In the genomic region with DNA sequence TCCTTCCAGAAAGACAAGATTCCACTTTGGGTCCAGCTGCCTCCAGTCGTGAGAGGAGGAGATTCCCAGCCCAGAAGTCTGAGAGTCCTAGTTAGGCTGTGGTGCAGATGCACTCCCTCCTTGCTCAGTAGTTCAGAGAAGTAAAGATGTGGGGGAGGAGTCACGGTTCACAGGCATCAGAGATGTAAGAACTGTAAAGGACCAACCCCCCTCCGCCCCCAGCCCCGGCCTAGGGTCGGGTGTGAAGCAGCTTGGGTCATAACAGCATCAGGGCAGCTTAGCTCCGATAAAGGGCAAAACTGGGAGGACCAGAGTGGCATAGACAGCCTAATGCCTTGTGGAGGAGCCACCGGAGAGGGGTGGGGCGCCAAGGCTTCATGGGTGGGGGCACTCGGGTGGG, we compare ENCODE assay signal across 9 mouse cellular contexts. TPM values are rescaled to one million over a fixed set of nuclear protein-coding genes. Genes with fewer than 3 reads are reported as not detected.
DNase-seq lines count a peak whose midpoint lies in the region; ATAC-seq and TF ChIP-seq lines count a peak whose summit lies in the region.
"Had no signal": no experiment of that assay in that cellular context is flagged by ENCODE, and none has a peak within 500 bp of the region (broad histone marks: within the 10 kb centered on the region; RNA-seq: fewer than 3 reads in every experiment).

No protein-coding gene starts in this region.

- no peaks in the 10 kb centered on the region for H3K4me1 ChIP-seq in ES-Bruce4 (ENCODE audit: control insufficient read depth, insufficient read depth, low read length)
- peaks cover 18% of the 10 kb centered on the region for H3K4me1 ChIP-seq in forebrain, embryonic 15.5 days
- H3K4me1 ChIP-seq in limb, embryonic 12.5 days (replicated peaks): peaks cover 13% of the 10 kb centered on the region
- H3K4me1 ChIP-seq in neural tube, embryonic 15.5 days: peaks cover 12% of the 10 kb centered on the region

- peak; percentile 75 for DNase-seq in CD4-positive helper T cell, adult 2 months (ENCODE audit: low read depth, low spot score)
- no peak for DNase-seq in left cerebral cortex, adult 11 months (ENCODE audit: low spot score)
- DNase-seq in cerebellum, postnatal 36 days: no peak
- DNase-seq in urinary bladder, postnatal 4 days (ENCODE audit: low spot score in 2 of 2): no peak

- H3K4me2 ChIP-seq in forebrain, embryonic 15.5 days (replicated peaks): peak overlapping the region; percentile 57
- H3K4me2 ChIP-seq in limb, embryonic 12.5 days: peak overlapping the region; percentile 68
- H3K4me2 ChIP-seq in neural tube, embryonic 15.5 days: peak overlapping the region; percentile 55

- peak overlapping the region; percentile 54; the same call in 1 of the 2 replicates for H3K4me3 ChIP-seq in ES-Bruce4 (ENCODE audit: low read depth, low read length)
- peak overlapping the region; percentile 44 for H3K4me3 ChIP-seq in forebrain, embryonic 15.5 days
- peak overlapping the region; percentile 47 for H3K4me3 ChIP-seq in limb, embryonic 12.5 days (replicated peaks)
- peak overlapping the region; percentile 42 for H3K4me3 ChIP-seq in neural tube, embryonic 15.5 days (replicated peaks)

- H3K36me3 ChIP-seq in ES-Bruce4 (ENCODE audit: control insufficient read depth, insufficient read depth, low read length, poor library complexity, severe bottlenecking): no peaks in the 10 kb centered on the region
- H3K36me3 ChIP-seq in forebrain, embryonic 15.5 days: peaks cover 3% of the 10 kb centered on the region; the same call in 1 of the 2 replicates
- peaks cover 18% of the 10 kb centered on the region for H3K36me3 ChIP-seq in limb, embryonic 12.5 days
- H3K36me3 ChIP-seq in neural tube, embryonic 15.5 days: peaks cover 17% of the 10 kb centered on the region; the same call in 1 of the 2 replicates

- TF ChIP-seq POLR2A in ES-Bruce4 (IDR thresholded peaks at IDR 0.05; ENCODE audit: insufficient read depth, low read length): no peak

- peak overlapping the region; percentile 44; the same call in 1 of the 2 replicates for H3K9ac ChIP-seq in ES-Bruce4 (ENCODE audit: low read depth, poor library complexity, severe bottlenecking)
- H3K9ac ChIP-seq in forebrain, embryonic 15.5 days (replicated peaks): peak overlapping the region; percentile 39; the same call in 1 of the 2 replicates
- H3K9ac ChIP-seq in limb, embryonic 12.5 days (replicated peaks): no peak overlapping the region; the same call in 1 of the 2 replicates
- H3K9ac ChIP-seq in neural tube, embryonic 15.5 days (replicated peaks): peak overlapping the region; percentile 30; the same call in 1 of the 2 replicates

- no peak for TF ChIP-seq CTCF in ES-Bruce4 (IDR thresholded peaks at IDR 0.05; ENCODE audit: low read depth, low read length)

- peaks cover 8% of the 10 kb centered on the region for H3K27me3 ChIP-seq in ES-Bruce4 (ENCODE audit: control insufficient read depth, insufficient read depth, low read length, poor library complexity, severe bottlenecking)
- H3K27me3 ChIP-seq in forebrain, embryonic 15.5 days: peaks cover 14% of the 10 kb centered on the region; the same call in 1 of the 2 replicates
- H3K27me3 ChIP-seq in limb, embryonic 12.5 days: peaks cover 56% of the 10 kb centered on the region
- peaks cover 37% of the 10 kb centered on the region for H3K27me3 ChIP-seq in neural tube, embryonic 15.5 days (replicated peaks)

- no peak overlapping the region for H3K27ac ChIP-seq in ES-Bruce4 (ENCODE audit: insufficient read depth, low read length)
- no peak overlapping the region for H3K27ac ChIP-seq in forebrain, embryonic 15.5 days (replicated peaks)
- no peak overlapping the region for H3K27ac ChIP-seq in limb, embryonic 12.5 days
- H3K27ac ChIP-seq in neural tube, embryonic 15.5 days (replicated peaks): 0 out of 2 replicates have a peak overlapping the region, but pooled peaks have one; percentile 4

- 8% methylated on average over 9 of the region's 9 CpGs for WGBS in forebrain, embryonic 15.5 days
- 4% methylated on average over 9 of the region's 9 CpGs for WGBS in limb, embryonic 12.5 days
- WGBS in neural tube, embryonic 15.5 days: 9% methylated on average over 9 of the region's 9 CpGs

- no peaks in the 10 kb centered on the region for H3K9me3 ChIP-seq in ES-Bruce4 (replicated peaks; ENCODE audit: control insufficient read depth, insufficient read depth, low read length, poor library complexity, severe bottlenecking)
- H3K9me3 ChIP-seq in forebrain, embryonic 15.5 days: no peaks in the 10 kb centered on the region
- H3K9me3 ChIP-seq in limb, embryonic 12.5 days: no peaks in the 10 kb centered on the region
- no peaks in the 10 kb centered on the region for H3K9me3 ChIP-seq in neural tube, embryonic 15.5 days (replicated peaks)

- peak; percentile 44 for ATAC-seq in forebrain, embryonic 15.5 days (replicated peaks)
- 0 out of 2 replicates have a peak, but pooled peaks have one; percentile 5 for ATAC-seq in limb, embryonic 12.5 days (ENCODE audit: insufficient number of reproducible peaks, insufficient read depth, low FRiP score, low TSS enrichment, low read depth)
- ATAC-seq in neural tube, embryonic 15.5 days (ENCODE audit: low FRiP score): peak; percentile 29; the same call in 1 of the 2 replicates

- TF ChIP-seq EP300 in ES-Bruce4 (IDR thresholded peaks at IDR 0.05; ENCODE audit: insufficient read depth, low read depth, low read length): no peak

RNA-seq across cellular contexts. Expression of gene Adora2a, which starts 0.2 kb away (rescaled TPM):
- 0.22 and 0.43 TPM in 2 replicates for polyA plus RNA-seq in ES-Bruce4 (2011; ENCODE audit: insufficient read depth, insufficient read length, low read depth, missing spikeins)
- 6.4 and 8.2 TPM in 2 replicates for polyA plus RNA-seq in forebrain, embryonic 15.5 days (2015; fragmentation: Nextera tagmentation; extraction: Ambion mirVana)
- polyA plus RNA-seq in limb, embryonic 12.5 days (2016; fragmentation: Nextera tagmentation; extraction: Ambion mirVana): 1.7 and 2.2 TPM in 2 replicates
- polyA plus RNA-seq in neural tube, embryonic 15.5 days (2015; fragmentation: Nextera tagmentation; extraction: Ambion mirVana): 3.3 and 4.6 TPM in 2 replicates
- polyA plus RNA-seq: erythroblast, embryonic 14.5 days had no signal
